Mouse (Mus musculus) layer of hippocampus, adult 18-20 months (tissue): ENCODE measurements around the gene Olfr524. TPM values are rescaled to one million over a fixed set of nuclear protein-coding genes. Genes with fewer than 3 reads are reported as not detected.

Experiments used
- DNase-seq, 2 experiments: peaks; one replicate each; pipeline ENCODE4 v3.0.0; 2022; ENCODE audit warnings: low spot score in 2 of 2
- total RNA-seq, 2 experiments: library from RNA; stranded (reverse); gene quantifications; 2 replicates each; pipeline ENCODE4 v1.2.3; 2021

Gene Olfr524
- total RNA-seq, 2 experiments from 2014 or later: not detected

- DNase-seq: peak; percentile 26 to 57
Observed at GRCm38 (mm10) chr7:140186646-140187620, 18.8 kb downstream of the Olfr524 start.

GRCm38 (mm10) chr7:140184206-140184605 lies 21.6 kb downstream of the Olfr524 start:
- DNase-seq: no peak

GRCm38 (mm10) chr7:140180692-140181091 lies 25.1 kb downstream of the Olfr524 start:
- no peak for DNase-seq

- no peak for DNase-seq
Observed at GRCm38 (mm10) chr7:140179176-140179575, 26.6 kb downstream of the Olfr524 start.

- DNase-seq: no peak
Observed at GRCm38 (mm10) chr7:140172936-140173335, 32.8 kb downstream of the Olfr524 start, which contains the start of gene Olfr523. Gene Olfr523, plus strand, starts transcription at chr7:140173217.

GRCm38 (mm10) chr7:140170863-140171262 lies 34.9 kb downstream of the Olfr524 start:
- DNase-seq: no peak

- no peak for DNase-seq
Observed at GRCm38 (mm10) chr7:140169386-140169785, 36.4 kb downstream of the Olfr524 start.

- no peak for DNase-seq
Observed at GRCm38 (mm10) chr7:140167950-140168349, 37.8 kb downstream of the Olfr524 start.

- no peak for DNase-seq
Observed at GRCm38 (mm10) chr7:140164664-140165063, 41.1 kb downstream of the Olfr524 start, which contains the start of gene Olfr522. Gene Olfr522, minus strand, starts transcription at chr7:140164764.

- DNase-seq: no peak
Observed at GRCm38 (mm10) chr7:140160363-140160762, 45.4 kb downstream of the Olfr524 start.

- peak; percentile 72 to 88 for DNase-seq
Observed at GRCm38 (mm10) chr7:140154218-140154927, 51.4 kb downstream of the Olfr524 start, which contains the start of gene Sprn. Gene Sprn, minus strand, starts transcription at chr7:140154877.

GRCm38 (mm10) chr7:140153829-140154217 lies 51.9 kb downstream of the Olfr524 start:
- no peak for DNase-seq

GRCm38 (mm10) chr7:140153383-140153782 lies 52.4 kb downstream of the Olfr524 start:
- peak in 1 of 2 experiments; percentile 51 for DNase-seq

Other genes with a start within 250 kb of the Olfr524 start
- gene 6430531B16Rik, start 227.2 kb downstream of the Olfr524 start, total RNA-seq: 1 to 10 TPM in 1 of 2 experiments, under 1 TPM in 1; 0.99 to 1.5 TPM
- 1 to 10 TPM; 3.2 to 4.7 TPM for gene Adam8, start 213.4 kb downstream of the Olfr524 start, total RNA-seq
- gene Zfp511, start 169.6 kb downstream of the Olfr524 start, total RNA-seq: 10 to 100 TPM; 23.8 to 24.2 TPM
- gene Tubgcp2, start 169.3 kb downstream of the Olfr524 start, total RNA-seq: 10 to 100 TPM; 34.1 to 35.4 TPM
- gene Msx3, start 156.9 kb downstream of the Olfr524 start, total RNA-seq: under 1 TPM in 1 of 2 experiments, not detected in 1; 0.15 TPM
- gene Caly, start 123.4 kb downstream of the Olfr524 start, total RNA-seq: 100 to 1,000 TPM; 269 to 293 TPM
- not detected for gene Prap1, start 112.6 kb downstream of the Olfr524 start, total RNA-seq
- gene Fuom, start 103.5 kb downstream of the Olfr524 start, total RNA-seq: 10 to 100 TPM; 41.7 to 43.4 TPM
- gene Paox, start 90.2 kb downstream of the Olfr524 start, total RNA-seq: 1 to 10 TPM; 4.7 to 5.2 TPM
- gene Echs1, start 89.5 kb downstream of the Olfr524 start, total RNA-seq: 10 to 100 TPM; 63.7 to 66.6 TPM
- 10 to 100 TPM; 20.9 to 27.8 TPM for gene Mtg1, start 68.4 kb downstream of the Olfr524 start, total RNA-seq
- gene Sprn, start 51.1 kb downstream of the Olfr524 start, total RNA-seq: 100 to 1,000 TPM; 151 to 156 TPM
- not detected for gene Olfr522, start 41.2 kb downstream of the Olfr524 start, total RNA-seq
- under 1 TPM in 1 of 2 experiments, not detected in 1; 0.10 TPM for gene Olfr523, start 32.7 kb downstream of the Olfr524 start, total RNA-seq
- under 1 TPM; 0.57 to 0.76 TPM for gene Cd163l1, start 12.3 kb upstream of the Olfr524 start, total RNA-seq
- gene 5830411N06Rik, start 41.3 kb upstream of the Olfr524 start, total RNA-seq: under 1 TPM in 1 of 2 experiments, not detected in 1; 0.27 TPM
- not detected for gene Olfr525, start 114.9 kb upstream of the Olfr524 start, total RNA-seq
- gene Olfr527, start 128.1 kb upstream of the Olfr524 start, total RNA-seq: not detected
- not detected for gene Olfr60, start 155.7 kb upstream of the Olfr524 start, total RNA-seq
- gene Olfr530, start 170.4 kb upstream of the Olfr524 start, total RNA-seq: not detected
- not detected for gene Olfr531, start 197.0 kb upstream of the Olfr524 start, total RNA-seq
- not detected for gene Olfr532, start 215.7 kb upstream of the Olfr524 start, total RNA-seq